Mouse (Mus musculus) lung, embryonic 15.5 days (tissue): Measurements from ENCODE around the gene Tenm4. TPM values are rescaled to one million over a fixed set of nuclear protein-coding genes. Genes with fewer than 3 reads are reported as not detected.
A peak's percentile ranks its signal among the peaks of the same experiment; 100 is the strongest.

ENCODE experiments used
- ATAC-seq: fragments of 200-750 bp; cut with Nextera tagmentation; 2 replicates; pipeline ENCODE4 v1.8.0; 2017; ENCODE audit warnings: moderate number of reproducible peaks, borderline replicate concordance; ENCODE audit not compliant: low FRiP score, low TSS enrichment; ENCODE audit errors: extremely low read depth
- H3K27ac ChIP-seq: fragments of 300-500 bp; sonication (generic); 2 replicates; pipeline ENCODE4 v1.5.1; 2015; ENCODE audit warnings: moderate library complexity, mild to moderate bottlenecking, inconsistent platforms
- H3K27me3 ChIP-seq: fragments of 300-500 bp; sonication (generic); 2 replicates; pipeline ENCODE4 v1.6.1; 2015; ENCODE audit warnings: inconsistent platforms
- H3K36me3 ChIP-seq: fragments of 300-500 bp; sonication (generic); 2 replicates; pipeline ENCODE4 v1.6.1; 2015; ENCODE audit warnings: inconsistent platforms
- H3K4me1 ChIP-seq: fragments of 300-500 bp; sonication (generic); 2 replicates; pipeline ENCODE4 v1.6.1; 2015; ENCODE audit warnings: inconsistent platforms
- H3K4me2 ChIP-seq: fragments of 300-500 bp; sonication (generic); 2 replicates; pipeline ENCODE4 v1.6.1; 2015; ENCODE audit warnings: inconsistent platforms, mild to moderate bottlenecking, moderate library complexity
- H3K4me3 ChIP-seq: fragments of 300-500 bp; sonication (generic); 2 replicates; pipeline ENCODE4 v1.5.1; 2015; ENCODE audit warnings: mild to moderate bottlenecking, inconsistent platforms
- H3K9ac ChIP-seq: fragments of 300-500 bp; sonication (generic); 2 replicates; pipeline ENCODE4 v1.6.1; 2015; ENCODE audit warnings: inconsistent platforms
- H3K9me3 ChIP-seq: fragments of 300-500 bp; sonication (generic); 2 replicates; pipeline ENCODE4 v1.6.1; 2016; ENCODE audit warnings: inconsistent platforms
- WGBS: fragments of 180-500 bp; shearing (Covaris S2); methylation state at CpG from one replicate; pipeline ENCODE4 v1.1.7; 2015; 5-methylcytosine and 5-hydroxymethylcytosine counted together
- polyA plus RNA-seq: library from polyadenylated mRNA; unstranded; fragments of >200 nt; fragmentation: Nextera tagmentation; extraction: Ambion mirVana; gene quantifications from 2 replicates; pipeline ENCODE4 v1.2.1, GENCODE M21; 2015

Gene Tenm4
- polyA plus RNA-seq, 1 experiment from 2014 or later, result 22.1 TPM

DNA sequence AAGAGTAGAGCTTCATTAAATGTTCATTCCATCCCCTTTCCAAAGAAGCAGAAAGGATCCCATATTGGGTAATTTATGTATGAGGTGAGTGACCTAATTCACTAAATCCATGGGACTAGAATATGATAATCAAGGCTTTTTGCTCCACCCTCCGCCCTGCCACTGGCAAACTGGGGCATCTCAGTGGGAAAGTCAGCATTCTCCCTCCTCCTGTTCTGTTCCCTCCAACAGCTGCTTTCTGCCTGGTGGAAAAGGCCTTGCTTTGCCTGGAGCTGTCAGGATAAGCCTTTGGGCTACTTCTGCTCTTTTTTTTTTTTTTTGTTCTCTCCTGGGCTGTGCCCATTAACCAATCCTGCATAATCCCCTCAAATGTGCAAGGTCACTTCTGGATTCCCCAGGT, 51.5 kb downstream of the Tenm4 start:
- Histone ChIP-seq H3K4me3 (no peak overlapping the region), H3K4me1 (no peaks in the 10 kb centered on the region), H3K36me3 (no peaks in the 10 kb centered on the region), H3K27me3 (no peaks in the 10 kb centered on the region), H3K9me3 (no peaks in the 10 kb centered on the region), H3K9ac (no peak overlapping the region), H3K27ac (no peak overlapping the region), H3K4me2 (no peak overlapping the region)
- 87% methylated on average over 1 of the region's 1 CpGs for WGBS
- ATAC-seq, result no peak

DNA sequence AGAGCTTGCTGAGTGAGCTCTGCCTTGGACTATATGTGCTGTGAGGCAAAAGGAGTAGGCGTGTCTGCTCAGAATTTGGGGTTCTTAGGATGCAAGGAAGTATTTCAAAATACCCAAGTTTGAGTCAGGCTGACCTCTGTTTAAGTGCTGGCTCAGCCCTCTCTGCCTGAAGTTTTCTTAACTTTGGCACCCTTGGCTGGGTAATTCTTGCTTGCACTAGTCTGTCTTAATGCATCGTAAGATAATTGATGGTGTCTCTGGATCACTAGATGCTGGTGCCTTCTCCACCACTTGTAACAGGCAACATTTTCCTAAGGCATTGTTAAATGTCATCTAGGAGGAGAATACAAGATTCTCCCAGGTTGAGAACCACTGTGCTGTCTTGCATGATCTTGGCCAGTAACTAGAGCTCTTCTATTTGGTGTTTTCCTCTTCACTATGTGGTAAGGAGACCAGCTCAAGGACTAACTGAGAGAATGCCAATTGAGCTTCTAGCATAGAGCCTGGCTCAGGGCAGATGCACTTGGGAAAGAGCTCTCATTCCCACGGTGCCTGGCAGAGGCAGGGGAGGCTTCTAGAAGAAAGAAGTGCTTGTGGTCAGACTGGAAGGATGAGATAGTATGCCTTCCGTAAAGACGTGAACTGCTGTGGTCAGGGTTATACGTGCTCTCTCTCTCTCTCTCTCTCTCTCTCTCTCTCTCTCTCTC, 57.7 kb downstream of the Tenm4 start:
- 71% methylated on average over 6 of the region's 6 CpGs for WGBS
- Histone ChIP-seq H3K27me3 (no peaks in the 10 kb centered on the region), H3K9ac (no peak overlapping the region), H3K4me2 (no peak overlapping the region), H3K9me3 (no peaks in the 10 kb centered on the region), H3K36me3 (no peaks in the 10 kb centered on the region), H3K4me3 (no peak overlapping the region), H3K4me1 (peaks cover 18% of the 10 kb centered on the region), H3K27ac (no peak overlapping the region)
- no peak for ATAC-seq

DNA sequence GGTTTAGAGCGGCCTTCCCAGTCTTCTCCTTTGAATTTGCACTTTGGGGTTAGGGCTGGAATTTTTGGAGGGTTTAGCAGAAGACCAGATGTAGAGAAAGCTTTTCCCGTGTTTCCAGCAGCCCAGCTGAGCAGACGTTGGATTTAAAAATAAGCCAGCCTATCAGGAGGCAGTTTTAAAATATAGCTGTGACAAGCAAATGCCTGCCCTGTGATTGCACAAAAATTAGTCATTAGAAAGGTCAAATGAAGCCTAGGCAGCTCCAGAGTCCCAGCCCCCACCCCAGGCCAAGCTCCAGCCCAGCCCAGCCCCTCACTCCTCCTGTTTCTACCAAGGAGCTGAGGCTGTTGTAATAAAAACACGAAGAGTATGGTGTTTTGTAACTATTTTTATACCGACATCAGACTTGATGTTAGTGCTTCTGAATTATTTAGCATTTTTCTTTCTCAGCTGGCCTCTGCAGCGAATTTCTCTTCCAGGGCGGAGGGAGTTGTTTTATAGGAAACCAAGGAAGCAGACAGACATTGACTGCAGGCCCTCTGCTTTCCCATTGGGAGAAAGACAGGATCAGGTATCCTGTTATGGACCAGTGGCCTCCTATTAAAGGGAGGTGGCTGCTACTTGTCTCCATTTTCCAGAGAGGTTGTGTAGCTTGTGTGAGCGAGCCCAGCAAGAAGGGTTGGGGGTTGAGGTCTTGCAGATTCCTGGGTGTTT, 59.1 kb downstream of the Tenm4 start:
- Histone ChIP-seq H3K36me3 (no peaks in the 10 kb centered on the region), H3K27ac (no peak overlapping the region), H3K4me2 (no peak overlapping the region), H3K4me3 (no peak overlapping the region), H3K4me1 (peaks cover 18% of the 10 kb centered on the region), H3K9ac (no peak overlapping the region), H3K9me3 (no peaks in the 10 kb centered on the region), H3K27me3 (no peaks in the 10 kb centered on the region)
- 47% methylated on average over 8 of the region's 8 CpGs for WGBS
- ATAC-seq, result peak; percentile 68; the same call in 1 of the 2 replicates

DNA sequence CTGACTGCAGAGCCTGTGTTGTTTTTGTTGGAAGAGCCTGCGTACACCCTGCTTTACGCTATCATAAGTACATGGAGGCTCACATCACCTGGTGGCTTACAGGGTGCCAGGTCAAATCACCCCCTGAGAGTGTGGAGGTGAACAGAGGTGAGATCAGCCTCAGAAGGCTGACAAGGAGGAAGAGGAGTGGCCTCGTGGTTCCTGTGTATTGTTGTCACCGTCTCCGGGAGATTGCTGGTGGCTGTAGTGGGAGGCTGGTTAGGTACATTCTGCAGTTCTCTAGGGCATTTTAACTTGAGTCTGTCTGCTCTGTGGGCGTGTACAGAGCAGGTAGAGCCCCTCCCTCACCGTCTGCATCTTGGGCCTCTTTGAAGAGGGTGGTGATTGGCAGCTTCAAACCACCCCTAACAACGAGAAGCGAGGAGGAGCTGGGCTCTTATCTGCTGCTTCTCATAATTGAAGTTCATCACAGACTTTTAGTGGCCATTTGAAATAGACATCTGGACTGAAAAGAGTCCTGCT, 59.7 kb downstream of the Tenm4 start:
- Histone ChIP-seq H3K27me3 (no peaks in the 10 kb centered on the region), H3K4me3 (no peak overlapping the region), H3K4me1 (peaks cover 18% of the 10 kb centered on the region), H3K9ac (no peak overlapping the region), H3K27ac (no peak overlapping the region), H3K9me3 (no peaks in the 10 kb centered on the region), H3K4me2 (no peak overlapping the region), H3K36me3 (no peaks in the 10 kb centered on the region)
- ATAC-seq, result peak; percentile 47; the same call in 1 of the 2 replicates
- 33% methylated on average over 9 of the region's 9 CpGs for WGBS

DNA sequence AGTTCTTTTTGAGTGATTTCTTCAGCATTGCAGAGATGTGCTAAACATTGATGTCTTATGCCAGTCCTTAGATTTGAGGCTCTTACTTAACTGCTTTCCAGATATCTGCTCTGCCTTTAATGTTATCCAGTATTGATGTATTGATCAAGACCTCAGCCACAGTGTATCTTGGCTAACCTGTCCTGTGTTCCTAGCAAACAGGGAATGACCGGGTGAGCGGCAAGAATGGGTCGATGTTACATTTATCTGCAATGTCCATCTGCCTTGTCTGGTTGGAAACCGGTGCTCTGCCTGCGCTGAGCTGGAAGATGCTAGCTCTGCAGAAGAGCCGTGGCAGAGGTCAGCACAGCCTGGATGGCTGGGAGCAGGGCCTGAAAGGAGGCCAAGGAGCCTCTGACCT, 64.8 kb downstream of the Tenm4 start:
- H3K4me2 ChIP-seq, result no peak overlapping the region
- no peak overlapping the region for H3K9ac ChIP-seq
- 81% methylated on average over 6 of the region's 6 CpGs for WGBS
- no peaks in the 10 kb centered on the region for H3K36me3 ChIP-seq
- H3K4me3 ChIP-seq, result no peak overlapping the region
- H3K27ac ChIP-seq, result no peak overlapping the region
- peaks cover 5% of the 10 kb centered on the region for H3K4me1 ChIP-seq
- no peaks in the 10 kb centered on the region for H3K27me3 ChIP-seq
- no peaks in the 10 kb centered on the region for H3K9me3 ChIP-seq
- ATAC-seq, result no peak

DNA sequence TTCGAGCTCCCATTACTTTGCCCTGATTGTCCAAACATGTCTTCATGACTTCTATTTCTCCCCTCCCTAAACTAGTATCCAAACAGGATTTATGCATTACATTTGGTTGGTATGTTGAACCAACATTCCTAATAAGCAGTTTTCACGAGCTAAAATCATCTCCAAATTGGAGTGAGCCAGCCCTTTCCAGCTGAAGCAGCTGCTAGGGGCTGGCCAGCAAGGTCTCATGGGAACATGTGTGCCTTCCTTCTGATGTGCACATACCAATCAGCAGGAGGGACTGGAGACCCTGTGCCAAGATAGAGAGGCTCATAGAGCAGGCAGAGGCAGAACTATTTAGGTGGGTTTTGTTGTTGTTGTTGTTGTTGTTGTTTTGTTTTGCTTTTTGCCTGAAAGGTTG, 69.6 kb downstream of the Tenm4 start:
- Histone ChIP-seq H3K27me3 (no peaks in the 10 kb centered on the region), H3K4me1 (peaks cover 10% of the 10 kb centered on the region), H3K27ac (no peak overlapping the region), H3K9me3 (no peaks in the 10 kb centered on the region), H3K9ac (no peak overlapping the region), H3K4me2 (no peak overlapping the region), H3K4me3 (no peak overlapping the region), H3K36me3 (no peaks in the 10 kb centered on the region)
- WGBS, result 51% methylated on average over 2 of the region's 2 CpGs
- ATAC-seq, result no peak

DNA sequence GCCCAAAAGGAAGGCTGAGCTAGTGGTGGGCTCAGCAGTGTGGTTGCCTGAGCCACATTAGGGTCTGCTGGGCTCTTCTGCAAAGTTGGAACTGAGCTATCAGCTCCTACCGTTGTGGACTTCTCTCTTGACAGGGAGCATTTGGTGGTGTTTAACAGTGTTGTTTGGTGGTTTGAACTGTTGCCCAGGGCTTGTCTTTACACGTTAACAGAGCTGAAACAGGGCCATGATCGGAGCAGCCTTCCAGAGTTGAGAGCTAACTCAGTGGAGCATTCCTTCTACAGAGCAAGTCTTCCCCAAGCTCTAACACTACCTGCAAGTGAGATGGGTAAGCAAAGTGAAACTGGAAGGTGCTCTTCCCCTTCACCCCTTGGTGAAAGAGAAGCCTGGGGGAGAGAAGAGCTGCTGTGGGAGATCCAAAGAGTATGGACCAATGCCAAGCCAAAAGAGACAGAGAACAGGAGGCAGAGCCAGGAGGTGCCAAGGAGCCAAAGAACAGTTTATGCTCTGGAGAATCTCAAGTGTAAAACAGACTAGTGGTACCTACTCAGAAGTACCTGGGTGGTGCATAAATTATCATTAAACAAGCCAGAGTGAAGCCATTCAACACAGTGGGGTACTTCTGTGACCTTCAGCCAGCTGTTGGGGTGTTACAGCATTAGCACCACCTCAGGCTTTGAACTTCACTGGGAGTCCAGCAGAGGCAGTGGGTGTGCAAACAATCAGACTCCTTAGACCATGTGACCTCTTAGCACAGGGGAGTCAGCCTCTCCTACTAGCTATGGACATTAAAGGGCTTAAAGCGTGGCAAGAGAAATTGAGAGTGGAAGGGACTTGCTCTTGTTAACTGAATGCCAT, 71.5 kb downstream of the Tenm4 start:
- H3K4me3 ChIP-seq, result no peak overlapping the region
- no peak for ATAC-seq
- no peaks in the 10 kb centered on the region for H3K27me3 ChIP-seq

DNA sequence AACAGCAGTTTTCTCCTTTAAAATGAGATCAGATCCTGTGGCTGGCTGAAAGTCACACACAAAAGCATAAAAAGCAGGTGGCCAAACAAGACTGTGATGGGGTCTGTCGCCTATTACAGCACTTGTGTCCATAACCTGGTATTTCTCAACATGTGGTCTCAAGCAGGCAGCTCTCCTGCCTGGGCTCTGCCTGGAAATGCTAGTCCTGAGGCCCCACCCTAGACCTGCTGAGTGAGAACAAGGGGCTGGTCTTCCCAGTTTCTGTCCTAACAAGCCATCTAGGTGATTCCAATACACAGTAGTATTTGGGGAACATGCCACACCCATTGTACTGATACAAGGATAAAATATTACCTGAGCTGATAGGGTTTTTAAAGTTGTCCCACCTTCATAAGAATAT, 73.8 kb downstream of the Tenm4 start:
- no peak overlapping the region for H3K4me3 ChIP-seq
- peaks cover 10% of the 10 kb centered on the region for H3K4me1 ChIP-seq
- WGBS, result 69% methylated on average over 1 of the region's 1 CpGs
- no peak overlapping the region for H3K4me2 ChIP-seq
- H3K27ac ChIP-seq, result no peak overlapping the region
- H3K36me3 ChIP-seq, result no peaks in the 10 kb centered on the region
- H3K9me3 ChIP-seq, result no peaks in the 10 kb centered on the region
- no peaks in the 10 kb centered on the region for H3K27me3 ChIP-seq
- no peak for ATAC-seq
- H3K9ac ChIP-seq, result no peak overlapping the region

More for the DNA sequence above, 71.5 kb downstream of the Tenm4 start:
- Histone ChIP-seq H3K27ac (0 out of 2 replicates have a peak overlapping the region, but pooled peaks have one; percentile 6), H3K4me2 (no peak overlapping the region), H3K9me3 (no peaks in the 10 kb centered on the region), H3K36me3 (no peaks in the 10 kb centered on the region), H3K9ac (no peak overlapping the region), H3K4me1 (peaks cover 10% of the 10 kb centered on the region)
- 50% methylated on average over 4 of the region's 4 CpGs for WGBS

DNA sequence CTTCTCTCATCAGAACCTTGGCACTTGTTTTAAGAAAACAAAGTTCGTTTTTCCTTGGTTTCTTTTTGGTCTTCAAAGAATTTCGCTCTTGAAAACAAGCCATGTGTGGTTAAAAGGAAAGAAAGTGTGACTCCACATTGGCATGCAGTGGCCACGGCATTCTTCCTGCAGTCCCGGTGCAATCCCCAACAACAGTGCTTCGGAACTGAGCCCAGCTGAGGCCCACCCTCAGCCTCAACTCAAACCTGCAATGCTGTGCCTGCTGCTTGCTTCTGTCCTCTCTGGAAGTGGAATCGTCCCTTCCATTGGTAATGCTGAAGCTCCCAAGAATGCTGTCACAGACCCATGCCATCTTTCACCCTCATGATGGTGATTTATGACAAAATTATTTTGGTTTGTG, 88.6 kb downstream of the Tenm4 start:
- H3K4me2 ChIP-seq, result no peak overlapping the region
- no peak for ATAC-seq
- no peak overlapping the region for H3K9ac ChIP-seq
- no peak overlapping the region for H3K4me3 ChIP-seq
- H3K9me3 ChIP-seq, result no peaks in the 10 kb centered on the region
- H3K27me3 ChIP-seq, result no peaks in the 10 kb centered on the region
- 81% methylated on average over 6 of the region's 6 CpGs for WGBS
- no peaks in the 10 kb centered on the region for H3K4me1 ChIP-seq
- no peak overlapping the region for H3K27ac ChIP-seq
- no peaks in the 10 kb centered on the region for H3K36me3 ChIP-seq

DNA sequence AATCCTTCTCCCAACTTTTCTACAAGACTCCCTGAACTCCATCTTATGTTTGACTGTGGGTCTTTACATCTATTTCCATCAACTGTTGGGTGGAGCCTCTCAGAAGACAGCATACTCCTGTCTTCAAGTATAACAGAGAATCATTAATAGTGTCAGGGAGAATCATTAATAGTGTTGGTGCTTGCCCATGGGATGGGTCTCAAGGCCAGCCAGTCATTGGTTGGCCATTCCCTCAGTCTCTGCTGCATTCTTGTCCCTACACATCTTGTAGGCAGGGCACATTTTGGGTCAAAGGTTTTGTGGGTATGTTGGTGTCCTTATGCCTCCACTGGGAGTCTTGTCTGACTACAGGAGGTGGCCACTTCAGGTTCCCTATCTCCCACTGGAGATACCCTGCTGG, 91.1 kb downstream of the Tenm4 start:
- H3K9ac ChIP-seq, result no peak overlapping the region
- no peaks in the 10 kb centered on the region for H3K9me3 ChIP-seq
- H3K4me3 ChIP-seq, result no peak overlapping the region
- H3K27ac ChIP-seq, result no peak overlapping the region
- no peak overlapping the region for H3K4me2 ChIP-seq
- no peaks in the 10 kb centered on the region for H3K27me3 ChIP-seq
- H3K4me1 ChIP-seq, result peaks cover 10% of the 10 kb centered on the region; the same call in 1 of the 2 replicates
- H3K36me3 ChIP-seq, result no peaks in the 10 kb centered on the region
- ATAC-seq, result no peak

DNA sequence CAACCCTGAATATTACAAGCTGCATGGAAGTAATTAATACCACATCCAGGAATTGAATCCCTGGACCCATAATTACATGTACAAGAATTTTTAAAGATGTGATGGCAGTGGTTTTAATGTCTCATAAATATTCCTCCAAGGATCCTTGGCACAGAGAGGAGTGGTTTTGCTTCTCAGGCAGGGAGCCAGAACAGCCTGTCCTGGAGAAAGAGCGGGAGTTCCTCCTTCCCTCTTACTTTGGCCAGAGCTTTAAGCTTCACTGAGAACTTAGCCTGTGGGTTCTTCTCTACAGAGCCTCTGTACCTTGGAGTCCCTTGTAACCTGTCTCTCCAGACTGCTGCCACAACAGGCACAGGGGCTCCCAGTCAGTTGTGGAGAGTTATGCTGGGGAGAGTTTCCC, 94.9 kb downstream of the Tenm4 start:
- 29% methylated on average over 1 of the region's 1 CpGs for WGBS
- no peak for ATAC-seq
- Histone ChIP-seq H3K4me2 (no peak overlapping the region), H3K27ac (no peak overlapping the region), H3K9ac (no peak overlapping the region), H3K4me1 (peaks cover 12% of the 10 kb centered on the region; the same call in 1 of the 2 replicates), H3K27me3 (no peaks in the 10 kb centered on the region), H3K9me3 (no peaks in the 10 kb centered on the region), H3K36me3 (no peaks in the 10 kb centered on the region), H3K4me3 (no peak overlapping the region)
